Mouse (Mus musculus): ENCODE measurements at regions not wholly inside any gene's neighbourhood (a gene's known extent, or its start where the extent isn't known, plus 50 kb on each side); places are given as distances from the start of the nearest gene placed in this dataset.

DNA sequence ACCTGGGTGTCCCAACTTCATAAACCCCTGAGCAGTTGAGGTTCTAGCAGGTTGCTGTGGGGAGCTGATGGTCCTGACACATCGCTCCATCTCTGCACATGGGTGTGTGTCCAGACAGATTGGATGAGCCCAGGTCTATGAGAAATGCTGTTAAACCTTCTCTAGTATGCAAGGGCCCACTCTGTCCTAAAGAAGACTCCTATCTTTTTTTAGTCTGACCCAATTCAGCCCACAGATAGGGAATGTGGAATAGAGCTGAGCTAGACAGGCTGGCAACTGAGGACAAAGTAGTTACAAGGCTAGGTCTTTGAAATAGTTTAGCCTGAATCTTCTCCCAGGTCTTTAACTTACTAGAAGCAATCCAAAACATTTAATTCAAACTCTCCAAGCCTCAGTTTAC lies 124.0 kb downstream of the Ddx1 start:
- no peak for TF ChIP-seq CTCF (IDR thresholded peaks at IDR 0.05; ENCODE audit: borderline replicate concordance, extremely low read depth, insufficient read depth, insufficient read length)
- TF ChIP-seq POLR2A (IDR thresholded peaks at IDR 0.05; ENCODE audit: borderline replicate concordance, extremely low read depth, insufficient read depth, insufficient read length, poor library complexity, severe bottlenecking), result no peak
